Mouse (Mus musculus) adrenal gland (tissue): ENCODE data around the gene Ubtd1.

Experiments used
- intact Hi-C: fragments of 180-260 bp; cut with DNase I; formaldehyde crosslinking; loops from one replicate; pipeline ENCODE4 v1.15.1; 2025
- long read RNA-seq, 2 experiments: library from polyadenylated mRNA; unstranded; transcript quantifications; one replicate each; pipeline ENCODE4 v2.0.0; 2020; ENCODE audit warnings: borderline replicate concordance in 1 of 2; ENCODE audit not compliant: insufficient replicate concordance in 1 of 2

Ubtd1 gene
- long read RNA-seq, experiment 1, transcript Ubtd1-201 (3 exons, 1,529 nt): major isoform, 6 of 8 reads
- long read RNA-seq, experiment 1, partial matches to known transcripts: 0 of 8 reads
- long read RNA-seq, experiment 1, other reads (novel, unspliced or antisense): 2 of 8 reads
- long read RNA-seq, experiment 2, partial matches to known transcripts: 0 of 9 reads
- long read RNA-seq, experiment 2, other reads (novel, unspliced or antisense): 5 of 9 reads

GRCm38 (mm10) chr19:41981595-41981927 lies at the start of gene Ubtd1:
Gene Ubtd1, plus strand, starts transcription at chr19:41981763.
- intact Hi-C loops: loop anchor here (2.0 kb wide), 1 partner anchor 45 kb away; no protein-coding TSS in a partner anchor

GRCm38 (mm10) chr19:41932686-41933085 lies 48.9 kb upstream of the Ubtd1 start:
- intact Hi-C loops: loop anchor here (2.0 to 5.0 kb wide), 2 partner anchors 20 to 35 kb away; partner anchors contain the start of gene Rrp12

GRCm38 (mm10) chr19:41933179-41934086 lies 48.1 kb upstream of the Ubtd1 start, which contains the start of the genes Exosc1 and Zdhhc16:
Gene Exosc1, minus strand, starts transcription at chr19:41933423.
Gene Zdhhc16, plus strand, starts transcription at chr19:41933480.
- intact Hi-C loops: loop anchor here (2.0 to 5.0 kb wide), 2 partner anchors 21 to 36 kb away; partner anchors contain the start of gene Rrp12

- intact Hi-C loops: loop anchor here (5.0 kb wide), 1 partner anchor 37 kb away; the partner anchor contains the start of gene Rrp12
Measured at GRCm38 (mm10) chr19:41934124-41934523, 47.4 kb upstream of the Ubtd1 start.

- intact Hi-C loops: no loop called here
Measured at GRCm38 (mm10) chr19:41935921-41936320, 45.6 kb upstream of the Ubtd1 start.

GRCm38 (mm10) chr19:41938539-41938938 lies 43.0 kb upstream of the Ubtd1 start:
- intact Hi-C loops: no loop called here

GRCm38 (mm10) chr19:41943841-41944240 lies 37.7 kb upstream of the Ubtd1 start:
- intact Hi-C loops: no loop called here

GRCm38 (mm10) chr19:41952287-41952686 lies 29.3 kb upstream of the Ubtd1 start:
- intact Hi-C loops: no loop called here

GRCm38 (mm10) chr19:41953574-41953973 lies 28.0 kb upstream of the Ubtd1 start:
- intact Hi-C loops: no loop called here

- intact Hi-C loops: no loop called here
Measured at GRCm38 (mm10) chr19:41969618-41970017, 11.9 kb upstream of the Ubtd1 start.

GRCm38 (mm10) chr19:41973891-41974794 lies 7.4 kb upstream of the Ubtd1 start:
- intact Hi-C loops: no loop called here

- intact Hi-C loops: loop anchor here (2.0 kb wide), 1 partner anchor 46 kb away; no protein-coding TSS in a partner anchor
Measured at GRCm38 (mm10) chr19:41980422-41980818, 1.1 kb upstream of the Ubtd1 start.

GRCm38 (mm10) chr19:41980819-41981594 lies 556 bp upstream of the Ubtd1 start, which contains the start of gene Mms19:
Gene Mms19, minus strand, starts transcription at chr19:41981157.
- intact Hi-C loops: loop anchor here (2.0 kb wide), 1 partner anchor 46 kb away; no protein-coding TSS in a partner anchor

GRCm38 (mm10) chr19:41981931-41982790 lies 598 bp downstream of the Ubtd1 start:
- intact Hi-C loops: loop anchor here (2.0 kb wide), 1 partner anchor 45 kb away; no protein-coding TSS in a partner anchor

GRCm38 (mm10) chr19:41982791-41983150 lies 1.2 kb downstream of the Ubtd1 start:
- intact Hi-C loops: no loop called here

- intact Hi-C loops: no loop called here
Measured at GRCm38 (mm10) chr19:41985994-41986393, 4.4 kb downstream of the Ubtd1 start.

- intact Hi-C loops: no loop called here
Measured at GRCm38 (mm10) chr19:41987206-41987605, 5.6 kb downstream of the Ubtd1 start.

GRCm38 (mm10) chr19:41989810-41990209 lies 8.2 kb downstream of the Ubtd1 start:
- intact Hi-C loops: no loop called here

- intact Hi-C loops: no loop called here
Measured at GRCm38 (mm10) chr19:41991926-41992477, 10.4 kb downstream of the Ubtd1 start.
